Mouse (Mus musculus): ENCODE measurements around the gene Olfr1450.
"Not testable (repeated sequence)": the region's sequence is repeated elsewhere in the genome, so short reads cannot be mapped to it uniquely, and the experiment has no call there.

The Olfr1450 gene

DNA sequence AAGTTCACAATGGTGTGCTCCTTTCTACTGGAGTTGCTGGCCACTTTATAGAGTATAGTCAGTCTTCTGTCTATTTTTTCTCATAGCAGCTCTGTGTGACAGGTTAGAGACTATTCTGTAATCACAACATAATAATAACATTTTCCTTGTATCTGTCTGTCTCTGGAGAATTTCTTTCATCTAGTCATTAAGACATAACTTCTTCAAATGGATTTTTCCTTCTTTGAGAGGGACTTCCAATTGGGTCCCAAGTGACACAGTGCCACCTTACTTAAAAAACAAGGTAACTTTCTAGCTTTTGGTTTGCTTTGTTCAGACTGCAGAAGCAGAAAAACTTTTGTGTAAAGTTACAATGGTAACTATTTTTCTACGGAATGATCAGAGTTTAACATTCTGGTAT is at the start of gene Olfr1450:
Olfr1450 (plus strand) TSS at position 301 of the 400 bp plus-strand sequence.
- DNase-seq (ENCODE audit: low read depth, low spot score), result no peak

DNA sequence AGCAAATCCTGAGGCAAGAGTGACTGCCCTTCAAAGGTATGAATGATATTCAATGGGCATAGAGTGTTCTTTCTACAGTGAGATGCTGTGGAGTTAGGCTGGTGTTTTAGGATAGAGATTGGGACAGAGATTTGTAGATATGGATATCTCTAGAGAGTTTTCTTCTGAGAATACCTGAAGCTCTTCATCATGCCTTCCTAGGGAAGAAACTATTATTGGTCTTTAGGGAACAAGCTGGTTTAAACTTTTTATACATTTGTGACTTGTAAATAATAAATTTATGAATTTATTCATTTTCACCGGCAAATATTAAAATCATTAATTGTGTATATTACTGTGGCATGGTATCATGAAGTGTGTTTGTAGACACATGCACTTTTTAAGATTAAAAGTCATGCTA is 46.4 kb upstream of the Olfr1450 start, which contains the start of gene Olfr1447:
Olfr1447 (minus strand) TSS at position 101 of the 400 bp plus-strand sequence.
- no peak for DNase-seq (ENCODE audit: low read depth, low spot score)

DNA sequence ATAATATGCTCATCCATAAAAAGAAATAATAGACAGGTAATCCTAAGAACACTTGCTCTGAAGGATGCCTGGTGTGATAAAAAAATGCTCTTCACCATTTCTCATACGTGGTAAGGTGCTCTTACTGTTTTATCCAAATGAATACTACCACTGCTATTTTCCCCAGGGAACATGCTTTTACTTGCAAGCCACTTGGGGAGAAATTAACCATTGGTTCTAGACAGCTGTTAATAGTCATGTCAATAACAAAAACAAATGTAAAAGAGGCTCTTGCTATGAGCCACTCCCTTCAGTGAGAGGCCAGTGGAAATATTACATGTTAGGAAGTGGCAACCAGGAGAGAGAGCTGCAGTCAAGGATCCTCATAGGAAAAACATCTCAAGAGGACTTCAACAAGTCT is 25.7 kb upstream of the Olfr1450 start, which contains the start of gene Olfr1448:
Olfr1448 (minus strand) TSS at position 101 of the 400 bp plus-strand sequence.
- DNase-seq (ENCODE audit: low read depth, low spot score), result no peak

DNA sequence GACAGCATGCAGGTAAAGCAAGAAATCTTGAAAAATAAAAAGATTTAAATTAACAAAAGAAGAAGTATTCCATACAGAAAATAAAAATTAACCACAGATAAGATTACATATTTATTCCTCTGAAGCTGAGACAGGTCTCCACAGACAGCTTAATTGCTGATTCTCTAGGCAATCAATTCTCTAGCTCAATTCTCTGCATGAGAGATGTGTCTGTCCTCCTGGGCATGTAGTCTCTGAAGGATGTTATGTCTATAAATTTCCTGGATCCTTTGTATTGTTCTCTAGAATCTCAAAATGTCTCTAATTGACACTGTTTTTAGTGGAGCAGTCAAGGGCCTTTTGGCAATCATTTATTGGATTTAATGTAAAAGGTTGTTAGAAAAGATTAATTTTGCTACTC is 19.5 kb upstream of the Olfr1450 start, which contains the start of gene Olfr1449:
Olfr1449 (plus strand) TSS at position 301 of the 400 bp plus-strand sequence.
- DNase-seq (ENCODE audit: low read depth, low spot score), result no peak

DNA sequence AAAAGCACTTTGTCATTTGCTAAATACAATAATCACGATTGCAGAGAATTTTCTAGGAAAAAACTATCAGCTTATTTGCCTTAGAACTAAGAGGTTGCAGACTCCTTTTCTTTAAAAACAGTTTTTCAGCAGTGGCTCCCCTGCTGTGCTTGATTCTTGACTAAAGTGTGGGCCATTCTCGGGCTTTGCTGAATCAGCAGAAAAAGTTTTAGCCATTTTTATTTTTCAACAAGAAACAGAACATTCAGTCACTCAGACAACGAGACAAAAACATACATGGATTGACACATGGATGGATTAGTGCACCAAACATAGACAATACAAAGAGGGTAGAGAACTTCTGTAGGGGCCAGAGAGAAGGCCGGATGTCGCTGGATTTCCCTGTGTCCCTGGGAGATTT is 20.0 kb downstream of the Olfr1450 start:
- DNase-seq (ENCODE audit: low read depth, low spot score), result not testable (repeated sequence)

DNA sequence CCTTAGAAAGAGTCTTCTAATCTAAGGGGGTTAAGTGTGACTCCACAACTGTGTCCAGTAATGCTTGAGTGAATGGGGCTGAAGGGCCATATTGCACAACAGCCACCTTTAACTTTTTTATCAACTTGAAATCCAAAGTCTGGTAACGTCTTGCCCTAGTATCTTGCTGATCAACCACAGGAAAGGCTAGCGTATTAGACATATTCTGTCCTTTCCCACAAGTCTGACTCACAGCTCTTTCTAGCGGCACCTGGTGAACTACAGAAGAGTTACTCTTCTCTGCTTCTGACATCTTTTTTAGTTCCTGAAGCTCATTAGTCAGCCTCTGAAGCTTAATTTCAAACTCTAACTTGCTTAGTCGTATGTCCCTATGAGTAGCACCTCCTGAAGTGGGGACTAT is 42.3 kb downstream of the Olfr1450 start:
- not testable (repeated sequence) for DNase-seq (ENCODE audit: low read depth, low spot score)

DNA sequence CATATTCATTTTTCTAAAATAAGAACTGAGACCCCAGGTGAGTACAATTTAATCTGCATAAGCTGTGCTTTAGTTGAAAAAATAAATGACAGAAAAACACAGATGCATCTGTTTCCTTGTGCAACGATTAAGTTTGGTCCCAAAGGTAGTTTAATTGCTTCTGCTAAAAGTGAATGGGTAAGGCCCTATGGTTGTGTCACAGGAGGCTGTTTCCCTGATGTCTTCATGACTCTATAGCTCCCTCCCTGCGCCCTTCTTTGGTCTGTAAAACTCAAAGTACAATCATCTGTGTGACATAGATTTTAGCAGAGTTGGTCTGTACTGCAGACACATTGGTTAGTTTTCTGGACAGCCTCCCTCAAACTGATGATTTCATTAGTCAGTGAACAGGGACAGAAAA is 44.7 kb downstream of the Olfr1450 start, which contains the start of gene Olfr1451:
Olfr1451 (plus strand) TSS at position 301 of the 400 bp plus-strand sequence.
- no peak for DNase-seq (ENCODE audit: low read depth, low spot score)

Data from CD4-positive, CD25-positive, alpha-beta regulatory T cell, adult 2 months (primary cell).